Mouse (Mus musculus) megakaryocyte, embryonic 14.5 days (primary cell): Measurements from ENCODE around the gene Commd3.

Experiments
- FLI1 ChIP-seq: IDR thresholded peaks from 2 replicates; pipeline ENCODE4 v1.6.1; 2012; ENCODE audit warnings: low read length, inconsistent platforms, mixed read lengths
- GATA1 ChIP-seq: IDR thresholded peaks from 3 replicates; pipeline ENCODE4 v1.6.1; 2012; ENCODE audit warnings: mixed read lengths, low read length, inconsistent platforms, borderline replicate concordance

GRCm38 (mm10) chr2:18687671-18688170 lies 15.5 kb downstream of the Commd3 start:
- no peak for TF ChIP-seq GATA1
- TF ChIP-seq FLI1: no peak
